Mouse (Mus musculus): Measurements from ENCODE around the gene Nmt1.

DNA sequence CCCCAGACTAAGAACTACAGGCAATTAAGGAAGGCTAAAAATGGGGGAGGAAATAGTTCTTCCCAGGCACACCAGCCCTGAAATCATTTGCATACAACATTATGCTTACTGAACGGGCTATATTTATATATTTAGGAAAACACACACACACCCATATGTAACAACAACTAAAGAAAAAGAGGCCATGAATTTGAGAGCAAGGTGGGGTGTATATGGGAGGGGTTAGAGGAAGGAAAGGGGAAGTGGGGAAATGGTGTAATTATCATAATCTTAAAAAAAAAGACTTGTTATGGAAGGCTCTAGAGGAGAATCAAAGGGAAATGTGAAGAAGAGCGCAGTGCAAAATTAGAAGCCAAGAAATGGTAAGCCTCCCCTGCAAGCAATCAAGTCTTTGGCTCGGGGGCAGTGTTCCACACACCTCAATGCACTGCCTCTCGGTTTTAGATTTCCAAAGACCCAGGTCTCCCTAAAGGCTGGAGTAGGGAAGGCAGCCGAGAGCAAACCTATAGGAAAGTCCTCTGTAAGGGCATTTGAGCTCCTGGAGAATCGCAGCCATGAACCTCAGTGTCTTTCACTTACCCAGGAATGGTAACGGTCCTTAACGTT lies 317 bp upstream of the Nmt1 start:
- no peak for TF ChIP-seq POLR2A (IDR thresholded peaks at IDR 0.05; ENCODE audit: borderline replicate concordance, insufficient read depth, low read length)
- TF ChIP-seq CTCF (IDR thresholded peaks at IDR 0.05; ENCODE audit: borderline replicate concordance, insufficient read depth, low read depth, low read length) = no peak

Data from cerebellum, adult 2 months (tissue).